ENCODE assay signal across 13 mouse cellular contexts in genomic region chr9:37021586-37022230, GRCm38 (mm10).
DNase-seq lines count a peak whose midpoint lies in the region; ATAC-seq and TF ChIP-seq lines count a peak whose summit lies in the region.
"Had no signal": no experiment of that assay in that cellular context is flagged by ENCODE, and none has a peak within 500 bp of the region (broad histone marks: within the 10 kb centered on the region; RNA-seq: fewer than 3 reads in every experiment).

No protein-coding gene starts in this region.

- TF ChIP-seq EP300 in stomach, postnatal 0 days (optimal IDR thresholded peaks at IDR 0.05) = no peak

- no peak for TF ChIP-seq POLR2A in thymus, adult 2 months (IDR thresholded peaks at IDR 0.05; ENCODE audit: control insufficient read depth, extremely low read depth, insufficient read depth, low read length, poor library complexity)

- DNase-seq in stomach, postnatal 0 days (ENCODE audit: low spot score) = no peak
- DNase-seq in thymus, adult 2 months = no peak
- DNase-seq in layer of hippocampus, adult 8-10 months (ENCODE audit: low spot score in 2 of 2) = no peak
- DNase-seq: cerebellum, adult 2 months; kidney, postnatal 25 days; thymus, adult 18-20 months had no signal

- H3K36me3 ChIP-seq in heart, embryonic 16.5 days (ENCODE audit: control insufficient read depth, insufficient read depth) = no peaks in the 10 kb centered on the region
- no peaks in the 10 kb centered on the region for H3K36me3 ChIP-seq in heart, embryonic 11.5 days (ENCODE audit: control insufficient read depth, insufficient read depth, low read length)
- no peaks in the 10 kb centered on the region for H3K36me3 ChIP-seq in stomach, embryonic 14.5 days (ENCODE audit: control insufficient read depth, insufficient read depth, low read length)
- no peaks in the 10 kb centered on the region for H3K36me3 ChIP-seq in stomach, postnatal 0 days (ENCODE audit: control insufficient read depth, insufficient read depth, low read length)
- H3K36me3 ChIP-seq in midbrain, embryonic 12.5 days = no peaks in the 10 kb centered on the region
- no peaks in the 10 kb centered on the region for H3K36me3 ChIP-seq in thymus, adult 2 months (ENCODE audit: control insufficient read depth, insufficient read depth, low read length)

- H3K4me1 ChIP-seq in heart, embryonic 16.5 days (ENCODE audit: control insufficient read depth, insufficient read depth, low read length) = peaks cover 7% of the 10 kb centered on the region
- peaks cover 18% of the 10 kb centered on the region for H3K4me1 ChIP-seq in heart, embryonic 11.5 days (ENCODE audit: control insufficient read depth, insufficient read depth, low read length)
- peaks cover 40% of the 10 kb centered on the region for H3K4me1 ChIP-seq in stomach, embryonic 14.5 days (ENCODE audit: control insufficient read depth, insufficient read depth, low read length)
- H3K4me1 ChIP-seq in stomach, postnatal 0 days (replicated peaks; ENCODE audit: control insufficient read depth, insufficient read depth) = no peaks in the 10 kb centered on the region; the same call in 1 of the 2 replicates
- H3K4me1 ChIP-seq in midbrain, embryonic 12.5 days = peaks cover 37% of the 10 kb centered on the region
- H3K4me1 ChIP-seq in thymus, adult 2 months (replicated peaks; ENCODE audit: control insufficient read depth, insufficient read depth, low read length) = no peaks in the 10 kb centered on the region

- no peak overlapping the region for H3K4me2 ChIP-seq in heart, embryonic 16.5 days (ENCODE audit: low read depth, low read length)
- H3K4me2 ChIP-seq in heart, embryonic 11.5 days = no peak overlapping the region
- no peak overlapping the region for H3K4me2 ChIP-seq in stomach, embryonic 14.5 days (replicated peaks; ENCODE audit: low read depth, low read length)
- H3K4me2 ChIP-seq in stomach, postnatal 0 days (replicated peaks; ENCODE audit: low read depth) = no peak overlapping the region
- H3K4me2 ChIP-seq in midbrain, embryonic 12.5 days (replicated peaks) = 0 out of 2 replicates have a peak overlapping the region, but pooled peaks have one; percentile 11

- no peaks in the 10 kb centered on the region for H3K9me3 ChIP-seq in heart, embryonic 16.5 days (replicated peaks; ENCODE audit: control insufficient read depth, low read length)
- H3K9me3 ChIP-seq in heart, embryonic 11.5 days (replicated peaks; ENCODE audit: control insufficient read depth, low read length) = no peaks in the 10 kb centered on the region
- H3K9me3 ChIP-seq in stomach, embryonic 14.5 days (ENCODE audit: control insufficient read depth, low read depth, low read length) = no peaks in the 10 kb centered on the region
- H3K9me3 ChIP-seq in stomach, postnatal 0 days (ENCODE audit: control insufficient read depth, low read length) = no peaks in the 10 kb centered on the region
- H3K9me3 ChIP-seq in midbrain, embryonic 12.5 days = no peaks in the 10 kb centered on the region
- H3K9me3 ChIP-seq: megakaryocyte, embryonic 14.5 days had no signal

- no peak overlapping the region for H3K4me3 ChIP-seq in heart, embryonic 16.5 days (ENCODE audit: low read length)
- no peak overlapping the region for H3K4me3 ChIP-seq in heart, embryonic 11.5 days (ENCODE audit: low read depth, low read length)
- H3K4me3 ChIP-seq in stomach, embryonic 14.5 days (ENCODE audit: low read depth, low read length) = no peak overlapping the region
- no peak overlapping the region for H3K4me3 ChIP-seq in stomach, postnatal 0 days (ENCODE audit: low read depth, low read length)
- no peak overlapping the region for H3K4me3 ChIP-seq in midbrain, embryonic 12.5 days
- H3K4me3 ChIP-seq in thymus, adult 2 months (ENCODE audit: control insufficient read depth, insufficient read depth, low read length) = no peak overlapping the region
- H3K4me3 ChIP-seq: left cerebral cortex, adult 2 months; megakaryocyte, embryonic 14.5 days had no signal

- H3K27me3 ChIP-seq in heart, embryonic 16.5 days (ENCODE audit: control insufficient read depth, insufficient read depth, low read length) = no peaks in the 10 kb centered on the region
- H3K27me3 ChIP-seq in heart, embryonic 11.5 days (ENCODE audit: control insufficient read depth, insufficient read depth, low read length) = no peaks in the 10 kb centered on the region
- H3K27me3 ChIP-seq in stomach, embryonic 14.5 days (ENCODE audit: control insufficient read depth, insufficient read depth, low read length) = no peaks in the 10 kb centered on the region
- H3K27me3 ChIP-seq in stomach, postnatal 0 days (ENCODE audit: control insufficient read depth, insufficient read depth, low read length) = no peaks in the 10 kb centered on the region
- H3K27me3 ChIP-seq in midbrain, embryonic 12.5 days = no peaks in the 10 kb centered on the region
- no peaks in the 10 kb centered on the region for H3K27me3 ChIP-seq in thymus, adult 2 months (ENCODE audit: control insufficient read depth, insufficient read depth, low read length)

- ATAC-seq in heart, embryonic 16.5 days (replicated peaks; ENCODE audit: extremely low read depth, insufficient read depth, low FRiP score) = 0 out of 2 replicates have a peak, but pooled peaks have one; percentile 19
- ATAC-seq in heart, embryonic 11.5 days (replicated peaks; ENCODE audit: insufficient number of reproducible peaks, low FRiP score, low TSS enrichment) = no peak
- ATAC-seq in stomach, embryonic 14.5 days (ENCODE audit: insufficient number of reproducible peaks, insufficient read depth, low FRiP score, low read depth) = 0 out of 2 replicates have a peak, but pooled peaks have one; percentile 7
- no peak for ATAC-seq in stomach, postnatal 0 days (ENCODE audit: low FRiP score, low TSS enrichment)
- no peak for ATAC-seq in midbrain, embryonic 12.5 days (ENCODE audit: low FRiP score, low read depth)

- H3K27ac ChIP-seq in heart, embryonic 16.5 days (ENCODE audit: low read length) = no peak overlapping the region
- no peak overlapping the region for H3K27ac ChIP-seq in heart, embryonic 11.5 days (ENCODE audit: low read depth, low read length)
- no peak overlapping the region for H3K27ac ChIP-seq in stomach, embryonic 14.5 days (ENCODE audit: low read length)
- no peak overlapping the region for H3K27ac ChIP-seq in stomach, postnatal 0 days (replicated peaks)
- peak overlapping the region; percentile 74 for H3K27ac ChIP-seq in midbrain, embryonic 12.5 days (replicated peaks)
- no peak overlapping the region for H3K27ac ChIP-seq in thymus, adult 2 months (ENCODE audit: control insufficient read depth, insufficient read depth, low read length)
- H3K27ac ChIP-seq: left cerebral cortex, adult 2 months; liver, embryonic 14.5 days had no signal

- H3K9ac ChIP-seq in heart, embryonic 16.5 days (ENCODE audit: low read length) = no peak overlapping the region
- no peak overlapping the region for H3K9ac ChIP-seq in heart, embryonic 11.5 days (ENCODE audit: low read depth, low read length)
- H3K9ac ChIP-seq in stomach, embryonic 14.5 days (replicated peaks; ENCODE audit: low read depth, low read length) = no peak overlapping the region
- H3K9ac ChIP-seq in stomach, postnatal 0 days (ENCODE audit: low read length) = no peak overlapping the region
- H3K9ac ChIP-seq in midbrain, embryonic 12.5 days (replicated peaks) = no peak overlapping the region; the same call in 1 of the 2 replicates
- H3K9ac ChIP-seq: liver, embryonic 14.5 days had no signal

- 23% methylated on average over 3 of the region's 3 CpGs for WGBS in heart, embryonic 16.5 days
- 6% methylated on average over 3 of the region's 3 CpGs for WGBS in heart, embryonic 11.5 days (ENCODE audit: insufficient replicate concordance)
- 25% methylated on average over 3 of the region's 3 CpGs for WGBS in stomach, embryonic 14.5 days
- WGBS in stomach, postnatal 0 days = 32% methylated on average over 3 of the region's 3 CpGs
- 18% methylated on average over 3 of the region's 3 CpGs for WGBS in midbrain, embryonic 12.5 days
- 39% methylated on average over 3 of the region's 3 CpGs for WGBS in thymus, adult 2 months

- no peak for TF ChIP-seq CTCF in stomach, postnatal 0 days (IDR thresholded peaks at IDR 0.05; ENCODE audit: low read depth)
- no peak for TF ChIP-seq CTCF in thymus, adult 2 months (IDR thresholded peaks at IDR 0.05; ENCODE audit: borderline replicate concordance, control insufficient read depth, extremely low read depth, insufficient read depth, low read length, poor library complexity)

Comparison
In these comparisons a context has a peak if more than half of its experiments do, and no peak if none do; other contexts are left out.
1. ATAC-seq: peak in heart, embryonic 16.5 days (single experiment) and stomach, embryonic 14.5 days (single experiment); none in heart, embryonic 11.5 days (single experiment), stomach, postnatal 0 days (single experiment) and midbrain, embryonic 12.5 days (single experiment).